Mouse (Mus musculus): ENCODE measurements around the gene Srcap. TPM values are rescaled to one million over a fixed set of nuclear protein-coding genes. Genes with fewer than 3 reads are reported as not detected.

Gene Srcap
- polyA plus RNA-seq, 1 experiment: 14.9 TPM

- no peak for DNase-seq (ENCODE audit: low read depth)
Observed at GRCm38 (mm10) chr7:127574115-127574514, 62.3 kb downstream of the Srcap start.

- no peak for DNase-seq (ENCODE audit: low read depth)
Observed at GRCm38 (mm10) chr7:127583260-127583659, 71.5 kb downstream of the Srcap start.

- no peak for DNase-seq (ENCODE audit: low read depth)
Observed at GRCm38 (mm10) chr7:127585031-127585430, 73.2 kb downstream of the Srcap start.

GRCm38 (mm10) chr7:127586149-127586548, 74.4 kb downstream of the Srcap start:
- no peak for DNase-seq (ENCODE audit: low read depth)

- no peak for DNase-seq (ENCODE audit: low read depth)
Observed at GRCm38 (mm10) chr7:127587196-127587595, 75.4 kb downstream of the Srcap start.

GRCm38 (mm10) chr7:127588011-127588871, 76.5 kb downstream of the Srcap start, which contains the start of the genes Ccdc189 and Rnf40:
Ccdc189 (minus strand) TSS chr7:127588595.
Rnf40 (plus strand) TSS chr7:127588767.
- DNase-seq (ENCODE audit: low read depth): peak; percentile 84

- no peak for DNase-seq (ENCODE audit: low read depth)
Observed at GRCm38 (mm10) chr7:127588901-127589300, 77.1 kb downstream of the Srcap start.

GRCm38 (mm10) chr7:127589637-127590036, 77.9 kb downstream of the Srcap start:
- no peak for DNase-seq (ENCODE audit: low read depth)

GRCm38 (mm10) chr7:127591108-127591507, 79.3 kb downstream of the Srcap start:
- DNase-seq (ENCODE audit: low read depth): no peak

GRCm38 (mm10) chr7:127592575-127592974, 80.8 kb downstream of the Srcap start:
- no peak for DNase-seq (ENCODE audit: low read depth)

GRCm38 (mm10) chr7:127596747-127597146, 85.0 kb downstream of the Srcap start:
- DNase-seq (ENCODE audit: low read depth): no peak

- no peak for DNase-seq (ENCODE audit: low read depth)
Observed at GRCm38 (mm10) chr7:127600612-127601011, 88.8 kb downstream of the Srcap start.

- DNase-seq (ENCODE audit: low read depth): no peak
Observed at GRCm38 (mm10) chr7:127601735-127602134, 90.0 kb downstream of the Srcap start.

- DNase-seq (ENCODE audit: low read depth): no peak
Observed at GRCm38 (mm10) chr7:127602903-127603302, 91.1 kb downstream of the Srcap start.

GRCm38 (mm10) chr7:127604256-127604655, 92.5 kb downstream of the Srcap start:
- no peak for DNase-seq (ENCODE audit: low read depth)

- no peak for DNase-seq (ENCODE audit: low read depth)
Observed at GRCm38 (mm10) chr7:127607150-127607549, 95.4 kb downstream of the Srcap start.

Other genes with a start within 250 kb of the Srcap start
- 21.3 and 22.8 TPM in 2 replicates for gene Sephs2, start 237.9 kb upstream of the Srcap start, polyA plus RNA-seq (2012; rRNA removed)
- gene Itgal, start 215.7 kb upstream of the Srcap start, polyA plus RNA-seq (2012; rRNA removed): 3.0 and 3.4 TPM in 2 replicates
- gene Zfp768, start 166.4 kb upstream of the Srcap start, polyA plus RNA-seq (2012; rRNA removed): 22.5 and 22.7 TPM in 2 replicates
- 8.7 and 9.4 TPM in 2 replicates for gene Zfp747, start 135.9 kb upstream of the Srcap start, polyA plus RNA-seq (2012; rRNA removed)
- 5.8 and 6.4 TPM in 2 replicates for gene 9130019O22Rik, start 124.8 kb upstream of the Srcap start, polyA plus RNA-seq (2012; rRNA removed)
- gene E430018J23Rik, start 118.4 kb upstream of the Srcap start, polyA plus RNA-seq (2012; rRNA removed): 11.9 and 12.0 TPM in 2 replicates
- 5.6 and 5.9 TPM in 2 replicates for gene Zfp764, start 105.2 kb upstream of the Srcap start, polyA plus RNA-seq (2012; rRNA removed)
- 18.1 and 22.4 TPM in 2 replicates for gene Zfp688, start 89.9 kb upstream of the Srcap start, polyA plus RNA-seq (2012; rRNA removed)
- gene Zfp689, start 62.8 kb upstream of the Srcap start, polyA plus RNA-seq (2012; rRNA removed): 3.5 and 4.2 TPM in 2 replicates
- gene Prr14, start 52.4 kb upstream of the Srcap start, polyA plus RNA-seq (2012; rRNA removed): 52.6 and 58.8 TPM in 2 replicates
- 15.3 and 27.5 TPM in 2 replicates for gene Fbrs, start 32.8 kb upstream of the Srcap start, polyA plus RNA-seq (2012; rRNA removed)
- gene Gm42715, start 7.6 kb downstream of the Srcap start, polyA plus RNA-seq (2012; rRNA removed): 8.9 and 12.1 TPM in 2 replicates
- gene Tmem265, start 49.4 kb downstream of the Srcap start, polyA plus RNA-seq (2012; rRNA removed): 0.18 TPM in 1 of 2 replicates, not detected in the other
- gene Phkg2, start 61.4 kb downstream of the Srcap start, polyA plus RNA-seq (2012; rRNA removed): 65.7 and 72.1 TPM in 2 replicates
- gene Ccdc189, start 76.6 kb downstream of the Srcap start, polyA plus RNA-seq (2012; rRNA removed): 16.9 and 18.8 TPM in 2 replicates
- gene Rnf40, start 76.8 kb downstream of the Srcap start, polyA plus RNA-seq (2012; rRNA removed): 29.2 and 32.8 TPM in 2 replicates
- 14.6 and 18.1 TPM in 2 replicates for gene Zfp629, start 103.8 kb downstream of the Srcap start, polyA plus RNA-seq (2012; rRNA removed)
- 21.2 and 30.4 TPM in 2 replicates for gene Bcl7c, start 196.9 kb downstream of the Srcap start, polyA plus RNA-seq (2012; rRNA removed)
- gene Ctf1, start 200.8 kb downstream of the Srcap start, polyA plus RNA-seq (2012; rRNA removed): 21.0 and 35.9 TPM in 2 replicates
- not detected in 2 replicates for gene Ctf2, start 220.2 kb downstream of the Srcap start, polyA plus RNA-seq (2012; rRNA removed)
- gene Fbxl19, start 232.6 kb downstream of the Srcap start, polyA plus RNA-seq (2012; rRNA removed): 25.7 and 26.8 TPM in 2 replicates

Measured in gonadal fat pad, adult 2 months (tissue).